Mouse (Mus musculus) frontal cortex, postnatal 36 days (tissue): ENCODE data around the gene Gpr26.

Source experiments
- DNase-seq, 2 experiments: peaks; one replicate each; pipeline ENCODE4 v3.0.0; 2022; ENCODE audit warnings: low spot score in 2 of 2

The Gpr26 gene

GRCm38 (mm10) chr7:132025591-132025990 is 59.3 kb downstream of the Gpr26 start:
- no peak for DNase-seq

GRCm38 (mm10) chr7:132026671-132027070 is 60.4 kb downstream of the Gpr26 start:
- DNase-seq = no peak

GRCm38 (mm10) chr7:132031940-132032531 is 65.8 kb downstream of the Gpr26 start:
- no peak for DNase-seq
